Mouse (Mus musculus): ENCODE data around the gene Col3a1.

Col3a1 gene

DNA sequence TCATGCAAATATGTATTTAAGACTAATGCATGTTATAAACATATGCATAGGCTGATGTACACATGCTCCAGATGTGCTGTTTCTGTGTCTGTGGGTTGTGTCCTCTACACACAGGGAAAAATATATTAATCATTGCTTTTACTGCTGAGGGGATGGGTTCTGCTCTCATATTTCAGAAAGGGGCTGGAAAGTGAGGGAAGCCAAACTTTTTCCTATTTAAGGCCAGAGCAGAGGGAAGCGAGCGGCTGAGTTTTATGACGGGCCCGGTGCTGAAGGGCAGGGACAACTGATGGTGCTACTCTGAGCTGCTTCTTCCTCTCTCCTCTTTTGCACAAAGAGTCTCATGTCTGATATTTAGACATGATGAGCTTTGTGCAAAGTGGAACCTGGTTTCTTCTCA lies at the start of gene Col3a1:
Col3a1 (plus strand) TSS at position 151 of the 400 bp plus-strand sequence.
- DNase-seq (ENCODE audit: low spot score), result no peak

DNA sequence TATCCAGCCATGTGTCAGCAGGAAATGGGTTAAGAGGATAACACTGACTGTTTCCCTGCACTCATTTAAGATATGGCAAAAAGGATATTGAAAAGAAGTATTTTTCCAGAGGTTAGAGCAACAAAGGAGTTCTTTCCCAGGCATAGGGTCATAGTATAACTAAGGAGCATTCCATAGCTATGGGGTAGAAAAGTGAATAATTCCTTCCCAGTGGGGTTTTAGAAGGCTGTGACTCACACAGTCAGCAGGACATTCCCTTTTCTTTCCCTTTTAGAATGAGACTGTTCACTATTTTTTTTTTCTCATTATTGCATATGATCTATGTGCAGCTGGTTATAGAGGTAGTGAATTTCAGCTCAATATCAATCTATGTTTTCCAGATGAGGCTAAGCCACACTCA lies 41.9 kb upstream of the Col3a1 start:
- DNase-seq (ENCODE audit: low spot score), result no peak

DNA sequence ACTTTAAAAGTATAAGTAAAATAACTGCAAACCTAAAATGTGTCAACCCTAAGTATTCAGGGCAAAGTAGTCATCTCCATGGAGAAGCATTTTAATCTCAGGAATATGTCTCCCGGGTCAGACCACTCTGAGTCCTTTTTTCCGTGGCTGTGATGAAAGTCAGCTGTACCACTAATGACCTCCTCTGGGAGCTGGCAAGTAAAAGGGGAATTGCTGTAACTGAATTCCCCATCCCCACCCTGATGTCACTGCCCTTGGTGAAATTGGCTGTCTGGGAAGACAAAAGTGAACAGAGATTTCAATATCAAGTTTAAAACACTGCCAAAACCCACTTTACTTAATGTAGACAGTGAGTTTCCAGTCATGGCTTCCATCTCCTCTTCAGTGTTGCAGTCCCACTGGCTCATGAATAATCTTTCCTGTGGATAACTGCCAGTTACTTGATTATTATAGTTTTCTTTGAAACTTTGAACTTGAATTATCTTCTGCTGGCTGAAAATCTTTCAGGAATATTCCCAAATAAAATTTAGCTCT lies 35.3 kb upstream of the Col3a1 start:
- no peak for DNase-seq (ENCODE audit: low spot score)

DNA sequence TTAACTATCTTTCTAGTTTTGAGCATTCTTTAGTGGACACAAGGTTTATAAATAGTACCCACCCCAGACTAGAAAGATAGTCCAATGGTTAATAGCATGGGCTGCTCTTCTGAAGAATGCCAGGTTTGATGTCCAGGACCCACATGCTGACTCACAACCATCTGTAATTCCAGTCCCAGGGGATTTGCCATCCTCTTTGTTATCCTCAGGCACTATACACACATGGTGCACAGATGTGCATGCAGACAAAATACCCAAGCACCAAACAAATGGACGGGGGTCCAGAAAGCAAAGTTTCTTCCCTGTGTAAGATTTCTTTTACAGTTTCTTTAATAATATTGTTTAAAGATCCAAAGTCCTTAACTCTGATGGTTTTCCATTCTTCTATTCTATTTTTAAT lies 23.4 kb upstream of the Col3a1 start:
- DNase-seq (ENCODE audit: low spot score), result no peak

DNA sequence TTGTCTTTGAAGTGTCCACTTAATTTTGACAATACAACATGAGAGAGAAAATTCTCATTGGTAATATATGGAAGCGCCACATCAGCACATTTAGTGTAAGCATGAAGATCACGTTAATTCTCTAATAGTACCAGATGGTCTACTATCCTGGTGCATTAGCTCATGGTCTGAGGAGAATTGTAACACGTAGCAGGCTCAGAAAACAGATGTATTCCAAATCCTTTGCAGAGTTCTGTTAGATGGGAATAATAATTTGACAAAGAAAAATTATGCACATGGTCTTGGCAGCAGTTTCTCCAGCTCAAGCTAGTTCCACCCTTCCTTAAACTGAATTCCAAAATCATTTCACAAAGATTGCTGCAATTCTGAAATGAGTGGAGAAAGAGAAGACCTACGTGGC lies 21.3 kb upstream of the Col3a1 start:
- DNase-seq (ENCODE audit: low spot score), result no peak

DNA sequence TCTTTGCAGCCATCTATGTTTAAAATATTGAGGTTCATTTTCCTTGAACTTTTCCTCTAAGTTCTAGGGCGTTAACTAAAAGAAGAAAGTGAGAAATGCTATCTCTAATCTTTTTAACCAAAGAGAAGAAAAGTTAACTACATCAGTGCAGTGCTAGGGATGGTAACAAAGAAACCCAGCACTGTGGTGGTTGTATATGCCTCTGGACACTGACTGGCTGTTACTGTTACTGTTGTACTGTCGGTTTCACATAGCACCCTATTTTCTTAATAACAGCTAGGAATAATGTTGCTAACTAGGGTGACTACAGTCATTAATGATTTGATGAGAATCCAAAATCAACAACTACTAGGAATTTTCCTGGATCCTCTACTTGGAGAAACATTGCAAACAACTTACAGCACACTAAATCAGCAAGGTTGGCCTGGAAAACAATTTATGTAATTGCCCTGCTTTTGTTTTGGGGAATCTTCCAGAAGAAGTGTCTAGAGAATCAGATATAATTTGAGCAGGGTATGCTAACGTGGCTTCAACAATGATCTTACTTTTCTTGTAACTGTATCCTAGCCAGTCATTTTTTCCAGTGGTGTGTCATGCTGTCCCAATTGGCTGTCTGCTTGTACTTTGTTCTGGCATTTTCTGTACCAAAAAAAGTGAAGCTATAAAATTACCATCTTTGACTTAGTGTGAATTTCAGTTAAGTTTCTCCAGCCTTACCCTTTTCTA lies 11.8 kb upstream of the Col3a1 start:
- no peak for DNase-seq (ENCODE audit: low spot score)

DNA sequence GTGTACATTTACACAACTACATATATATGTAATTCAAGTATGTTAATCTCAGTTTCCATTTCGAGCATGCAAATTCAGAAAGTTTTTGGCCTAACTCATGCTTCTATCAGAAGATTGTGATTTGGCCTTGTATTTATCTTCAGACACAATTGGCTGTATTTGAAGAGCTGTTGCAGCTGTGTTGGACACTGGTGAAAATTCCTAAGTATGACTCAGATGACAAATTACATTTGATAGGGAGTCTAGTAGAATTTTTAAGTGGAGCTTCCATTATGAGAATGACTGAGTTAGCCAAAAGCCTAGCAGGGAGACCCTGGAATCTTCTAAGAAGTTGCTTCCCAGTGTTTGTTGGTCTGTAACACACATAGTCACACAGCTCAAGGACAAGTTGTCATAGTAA lies 7.1 kb upstream of the Col3a1 start:
- no peak for DNase-seq (ENCODE audit: low spot score)

DNA sequence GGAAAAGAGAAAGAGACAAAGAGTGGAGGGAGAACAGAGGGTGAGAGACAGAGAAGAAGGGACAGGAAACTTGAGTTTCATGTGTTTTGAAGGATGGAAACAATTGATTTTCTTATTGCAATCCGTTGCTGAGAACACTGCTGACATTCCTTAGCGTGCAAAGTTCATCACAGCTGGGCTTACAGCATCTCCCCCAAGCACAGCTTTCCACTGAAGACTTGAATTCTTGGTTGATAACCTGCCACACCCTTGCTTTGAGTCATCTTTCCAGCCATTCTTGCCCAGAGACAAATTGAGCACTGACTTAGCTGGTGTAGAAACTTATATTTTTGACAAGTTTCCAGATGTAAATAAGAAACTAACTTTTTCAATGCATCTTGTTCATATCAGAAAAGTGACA lies 2.3 kb upstream of the Col3a1 start:
- no peak for DNase-seq (ENCODE audit: low spot score)

DNA sequence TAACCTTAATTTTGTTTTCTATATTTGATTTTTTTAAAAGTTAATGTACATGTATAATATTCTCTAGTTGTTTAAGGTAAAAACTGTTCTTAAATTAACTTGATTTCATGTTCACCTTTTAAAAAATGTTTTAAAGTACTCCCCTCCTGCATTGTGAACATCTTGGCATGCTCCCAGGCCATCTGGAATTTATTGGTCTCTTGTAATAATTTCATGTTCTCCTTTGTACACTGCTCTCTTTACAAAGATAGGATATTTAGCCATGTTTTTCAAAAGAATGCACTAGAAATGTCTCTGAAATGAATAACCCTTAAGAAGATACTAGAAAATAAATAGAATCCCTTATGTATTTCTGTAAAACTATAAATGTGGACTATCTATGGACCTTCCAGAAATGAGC lies 624 bp downstream of the Col3a1 start:
- no peak for DNase-seq (ENCODE audit: low spot score)

DNA sequence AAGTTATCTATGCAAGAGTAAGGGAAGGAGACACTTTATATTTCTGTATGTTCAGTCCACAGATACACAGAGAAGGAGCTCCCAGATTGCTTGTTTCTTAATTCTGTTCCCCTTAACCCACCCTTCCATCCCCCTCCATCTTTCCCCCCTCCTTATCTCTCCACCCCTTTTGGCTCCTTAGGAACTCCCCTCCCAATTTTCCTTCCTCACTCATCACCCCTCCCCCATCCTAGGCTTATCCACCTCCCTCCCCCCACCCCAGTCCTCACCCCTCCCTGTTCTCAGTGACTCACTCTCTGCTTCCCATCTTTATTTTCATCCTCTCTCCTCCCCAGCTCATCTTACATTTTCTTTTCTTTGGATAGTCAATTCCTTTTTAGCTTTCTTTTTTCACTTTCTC lies 1.5 kb downstream of the Col3a1 start:
- DNase-seq (ENCODE audit: low spot score), result no peak

DNA sequence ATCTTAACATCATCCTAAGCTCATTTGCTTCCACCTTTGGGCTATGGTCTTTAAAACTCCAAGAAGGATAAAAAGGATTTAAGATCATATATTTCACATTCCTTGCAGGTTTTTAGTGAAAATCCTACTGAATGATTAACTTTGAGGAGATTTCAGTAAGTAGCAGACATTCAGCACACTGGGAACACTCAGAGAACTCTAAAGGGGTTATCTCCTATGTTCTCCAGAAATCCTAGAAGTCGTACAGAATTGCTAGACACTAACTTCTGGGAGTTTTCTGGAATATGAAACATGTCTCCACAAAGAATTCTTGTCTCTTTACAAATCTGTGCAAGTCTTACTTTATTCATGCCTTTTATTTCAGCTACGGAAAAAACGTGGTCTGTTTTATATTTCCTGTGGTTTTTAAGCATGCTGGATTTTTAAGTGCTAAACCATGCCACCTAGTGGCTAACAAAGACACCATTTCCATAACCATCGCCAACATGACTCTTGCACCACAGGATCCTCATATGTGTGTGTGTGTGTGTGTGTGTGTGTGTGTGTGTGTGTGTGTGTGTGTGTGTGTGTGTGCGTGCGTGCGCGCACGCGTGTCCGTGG lies 2.5 kb downstream of the Col3a1 start:
- DNase-seq (ENCODE audit: low spot score), result peak; percentile 1

DNA sequence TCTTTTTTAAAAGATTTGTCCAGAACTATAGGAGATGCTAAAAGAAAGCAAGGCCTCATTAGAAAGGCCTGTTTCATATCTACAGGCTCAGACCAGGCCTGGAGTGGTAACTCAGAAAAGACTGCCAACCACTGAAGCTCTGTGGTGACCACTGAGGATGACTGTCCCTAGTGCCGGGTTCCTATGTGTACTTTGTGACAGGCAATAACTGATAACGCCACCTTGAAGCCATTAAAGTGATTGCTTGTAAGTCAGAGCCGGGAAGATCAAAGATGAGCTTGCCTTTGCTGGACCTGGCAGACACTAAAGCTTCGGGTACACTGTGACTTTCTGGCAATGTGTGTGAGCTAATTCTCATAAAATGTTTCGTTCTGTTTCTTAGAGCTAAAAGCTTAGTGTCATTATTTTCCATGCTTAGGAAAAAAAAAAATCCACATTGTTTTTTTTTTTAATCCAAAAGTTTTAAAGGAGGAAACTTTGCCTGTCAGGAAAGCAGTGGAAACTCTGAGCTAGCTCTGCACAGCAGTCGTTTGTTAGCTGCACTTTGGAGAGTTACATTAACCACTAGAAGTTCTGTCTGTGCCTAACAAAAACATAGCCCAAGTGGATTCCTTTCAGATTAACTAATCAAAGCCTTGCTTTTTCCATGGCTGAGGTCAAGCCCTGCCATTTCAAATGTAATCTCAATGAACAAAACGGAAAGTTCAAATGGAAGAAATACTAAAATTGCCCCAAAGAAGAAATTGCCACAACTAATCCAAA lies 4.6 kb downstream of the Col3a1 start:
- no peak for DNase-seq (ENCODE audit: low spot score)

DNA sequence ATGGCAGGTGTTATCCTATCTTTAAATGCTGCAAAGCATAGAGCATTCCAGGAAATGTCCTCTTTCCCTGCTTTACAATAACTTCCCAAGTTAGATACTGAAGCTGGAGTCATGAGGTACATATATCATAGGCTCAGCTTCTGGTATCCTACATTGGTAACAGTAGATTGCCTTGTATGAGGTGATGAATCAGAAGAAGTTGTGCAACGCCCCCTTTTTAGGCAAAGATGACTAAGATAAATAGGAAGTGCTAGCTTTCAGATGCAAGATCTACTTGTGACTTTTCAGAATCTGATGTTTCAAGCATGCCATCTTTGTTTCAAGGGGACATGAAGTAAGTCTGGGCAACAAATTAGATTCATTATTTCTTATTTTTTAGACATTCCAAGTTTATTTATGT lies 6.9 kb downstream of the Col3a1 start:
- DNase-seq (ENCODE audit: low spot score), result no peak

DNA sequence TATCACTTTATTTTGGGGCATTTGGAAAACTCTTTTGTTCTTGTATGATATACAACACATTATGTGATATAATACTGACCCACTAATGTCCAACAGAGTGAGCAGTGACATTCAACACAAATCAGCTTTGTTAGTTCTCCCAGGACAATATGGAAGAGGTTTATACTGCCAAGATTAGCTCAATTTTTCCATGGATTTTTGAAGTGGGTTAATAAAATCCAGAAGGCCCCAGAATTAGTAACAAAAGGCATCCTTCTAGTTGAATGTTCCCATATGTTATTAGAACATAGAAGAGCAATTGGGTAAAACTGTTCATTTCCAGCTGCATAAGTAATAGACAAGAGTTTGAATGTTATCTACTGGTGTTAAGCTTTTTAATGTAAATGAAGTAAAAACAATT lies 9.5 kb downstream of the Col3a1 start:
- DNase-seq (ENCODE audit: low spot score), result no peak

DNA sequence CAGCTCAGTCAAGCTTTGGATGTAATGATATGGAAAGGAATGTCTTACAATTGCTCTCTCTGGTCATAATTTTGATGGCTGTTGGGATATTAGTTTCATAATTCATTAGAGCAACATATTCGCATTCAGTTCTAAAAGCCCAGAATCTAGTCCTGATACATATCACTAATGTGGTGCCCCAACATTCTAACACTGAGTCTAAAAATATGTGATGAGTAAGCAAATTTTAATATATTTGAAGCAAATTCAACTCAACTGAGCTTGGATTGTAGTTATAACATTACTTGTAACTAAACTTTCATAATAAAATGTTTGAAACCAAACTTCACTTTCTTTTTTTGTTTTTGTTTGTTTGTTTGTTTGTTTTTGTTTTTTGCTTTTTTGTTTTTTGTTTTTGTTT lies 17.8 kb downstream of the Col3a1 start:
- no peak for DNase-seq (ENCODE audit: low spot score)

DNA sequence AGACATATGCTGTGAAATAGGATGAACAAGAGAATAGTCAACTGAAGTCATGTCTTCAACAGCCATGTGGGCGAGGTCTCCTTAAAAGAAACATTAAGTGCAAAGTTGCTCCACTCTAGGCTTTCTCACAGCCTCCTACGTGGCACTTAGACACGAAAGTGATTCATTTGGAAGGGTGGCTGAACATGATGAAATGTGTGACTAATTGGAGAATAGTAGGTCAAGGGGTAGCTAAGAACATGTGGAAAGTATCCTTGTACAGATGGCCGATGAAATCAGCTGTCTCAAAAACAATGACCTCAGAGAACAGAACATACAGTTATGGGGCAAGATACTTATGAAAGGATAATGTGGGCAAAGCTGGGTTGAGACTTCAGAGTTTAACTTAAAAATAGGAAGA lies 44.6 kb downstream of the Col3a1 start:
- no peak for DNase-seq (ENCODE audit: low spot score)

DNA sequence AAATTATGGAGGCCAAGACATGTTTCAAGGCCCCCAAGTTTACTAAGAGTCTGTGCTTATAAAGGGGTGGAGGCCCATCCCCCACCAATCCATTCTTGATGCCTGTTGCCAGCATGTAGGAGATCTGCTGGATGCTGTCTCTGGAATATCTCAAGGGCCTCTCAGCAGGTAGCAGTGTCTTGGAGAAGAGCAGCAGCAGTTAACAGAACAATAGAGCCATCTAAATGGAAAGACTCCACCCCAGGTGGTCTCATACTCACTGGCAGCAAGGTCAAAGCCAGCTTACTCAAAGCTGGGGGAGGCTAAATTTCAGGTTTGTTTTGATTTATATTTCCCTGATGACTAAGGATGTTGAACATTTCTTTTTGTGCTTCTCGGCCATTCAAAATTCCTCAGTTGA lies 46.7 kb downstream of the Col3a1 start:
- no peak for DNase-seq (ENCODE audit: low spot score)

DNA sequence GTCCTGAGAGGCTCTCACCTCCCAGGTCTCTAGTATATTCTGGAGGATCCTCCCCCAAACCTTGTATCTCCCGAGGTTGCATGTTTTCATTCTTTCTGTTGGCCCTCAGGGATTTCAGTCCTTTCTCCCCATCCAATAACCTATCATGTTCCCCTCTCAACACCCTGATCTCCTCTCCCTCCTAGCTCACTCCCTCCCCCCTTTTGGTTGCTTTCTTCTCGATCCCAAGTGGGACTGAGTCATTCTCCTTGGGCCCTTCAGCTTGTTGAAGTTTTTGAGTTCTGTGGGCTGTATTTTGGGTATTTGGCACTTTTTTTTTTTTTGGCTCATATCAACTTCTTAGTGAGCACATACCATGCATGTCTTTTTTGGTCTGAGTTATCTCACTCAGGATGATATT lies 47.8 kb downstream of the Col3a1 start:
- no peak for DNase-seq (ENCODE audit: low spot score)

DNA sequence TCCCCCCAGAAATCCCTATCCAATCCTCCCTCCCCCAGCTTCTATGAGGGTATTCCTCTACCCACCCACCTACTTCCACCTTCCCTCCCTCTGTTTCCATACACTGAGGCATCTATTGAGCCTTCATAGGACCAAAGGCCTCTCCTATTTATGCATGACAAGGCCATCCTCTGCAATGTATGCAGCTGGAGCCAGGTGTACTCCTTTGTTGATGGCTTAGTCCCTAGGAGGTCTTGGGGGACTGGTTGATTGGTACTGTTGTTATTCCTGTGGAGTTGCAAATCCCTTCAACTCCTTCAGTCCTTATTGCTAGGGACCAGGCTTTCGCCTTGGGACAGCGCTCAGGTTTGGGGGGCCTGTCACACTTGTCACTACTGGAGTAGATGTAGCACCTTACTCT lies 48.3 kb downstream of the Col3a1 start:
- DNase-seq (ENCODE audit: low spot score), result no peak

DNA sequence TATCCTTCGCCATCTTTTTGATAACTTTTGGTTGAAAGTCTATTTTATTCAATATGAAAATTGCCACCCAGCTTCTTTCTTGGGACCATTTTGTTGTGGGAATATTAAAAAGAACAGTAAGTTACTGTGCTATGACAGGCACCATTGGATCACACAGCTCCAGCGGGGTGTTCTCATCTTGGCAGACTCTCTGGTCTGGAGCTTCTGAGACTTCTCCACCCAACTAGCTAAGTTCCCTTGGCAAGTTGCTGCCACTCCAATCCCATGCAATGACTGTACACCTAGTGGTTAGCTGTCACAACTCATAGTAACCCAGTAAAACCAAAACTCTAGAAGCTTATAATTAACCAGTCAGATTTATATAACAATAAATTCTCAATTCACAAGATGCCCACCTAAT lies 51.9 kb downstream of the Col3a1 start:
- DNase-seq (ENCODE audit: low spot score), result no peak

DNA sequence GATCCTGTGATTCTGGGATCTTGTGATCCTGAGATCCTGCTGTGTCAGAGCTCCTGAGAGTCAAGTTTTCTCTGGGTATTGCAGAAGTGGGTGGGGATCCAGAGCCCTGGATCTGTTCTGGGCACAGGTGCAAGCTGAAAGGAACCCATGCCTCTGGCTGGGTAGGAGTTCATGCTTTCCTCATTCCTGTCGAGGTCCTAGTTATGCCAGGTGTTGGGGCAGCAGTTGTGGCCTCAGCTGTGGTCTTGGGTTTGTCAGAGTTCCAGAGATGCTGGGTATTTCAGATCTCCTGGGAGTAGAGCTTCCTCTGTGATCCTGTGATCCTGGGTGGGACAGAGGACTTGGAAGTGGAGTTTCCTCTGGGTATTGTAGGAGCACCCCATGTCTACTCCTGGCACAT lies 54.1 kb downstream of the Col3a1 start:
- DNase-seq (ENCODE audit: low spot score), result no peak

DNA sequence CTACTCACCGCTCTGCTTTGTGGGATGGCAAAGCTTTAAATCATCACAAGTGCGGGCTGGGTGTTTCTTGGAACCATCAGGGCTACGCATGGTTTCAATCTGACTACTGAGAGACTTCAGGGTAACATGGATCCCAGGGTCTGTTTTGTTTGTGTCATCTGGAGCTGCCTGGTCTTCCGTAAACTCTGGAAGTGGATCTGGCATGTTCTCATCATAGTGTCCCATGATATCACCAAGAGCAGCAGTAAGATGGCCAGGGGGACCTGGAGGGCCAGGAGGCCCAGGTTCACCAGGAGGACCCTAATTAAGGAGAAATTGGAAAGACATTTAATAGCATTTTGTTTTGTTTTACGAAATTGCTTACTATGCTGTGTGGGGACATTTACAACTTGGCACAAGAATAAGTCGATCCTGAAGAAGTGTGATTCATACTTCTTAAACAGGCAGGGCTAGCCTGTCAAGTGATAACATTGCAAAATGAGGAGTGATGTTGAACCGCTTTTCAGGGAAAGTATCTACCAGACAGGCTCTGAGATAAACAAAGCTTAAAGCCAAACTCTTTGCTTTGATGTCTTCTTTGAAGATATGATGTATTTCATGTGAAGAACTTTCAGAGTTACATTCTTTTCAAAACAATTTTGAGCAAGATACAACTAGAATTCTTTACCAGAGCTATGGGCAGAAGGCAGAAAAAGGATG lies 68.8 kb downstream of the Col3a1 start:
- DNase-seq (ENCODE audit: low spot score), result no peak

DNA sequence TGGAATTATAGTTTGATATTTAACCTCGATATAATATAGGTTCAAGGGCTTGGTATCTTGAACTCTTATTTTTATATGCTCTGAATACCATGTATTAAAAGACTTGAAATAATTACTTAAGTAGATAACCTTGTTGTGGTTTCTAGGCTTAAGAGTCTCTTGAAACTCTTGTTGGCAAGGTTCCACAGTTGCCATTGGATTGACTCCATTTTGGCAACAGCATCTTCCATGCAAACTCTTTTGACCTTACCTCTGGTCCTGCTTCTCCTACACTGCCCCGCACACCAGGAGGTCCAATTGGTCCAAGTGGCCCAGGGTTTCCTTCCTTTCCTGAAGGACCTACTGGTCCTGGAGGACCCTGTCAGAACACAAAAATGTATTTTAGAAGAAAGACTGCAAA lies 70.5 kb downstream of the Col3a1 start:
- no peak for DNase-seq (ENCODE audit: low spot score)
